Mouse (Mus musculus) CD4-positive helper T cell, adult 2 months (primary cell): ENCODE measurements around the gene 4931414P19Rik.
A peak's percentile ranks its signal among the peaks of the same experiment; 100 is the strongest.

Experiments
- DNase-seq: peaks from one replicate; pipeline ENCODE4 v3.0.0-alpha.2; 2012; ENCODE audit warnings: low read depth, missing footprints, low spot score

Gene 4931414P19Rik

DNA sequence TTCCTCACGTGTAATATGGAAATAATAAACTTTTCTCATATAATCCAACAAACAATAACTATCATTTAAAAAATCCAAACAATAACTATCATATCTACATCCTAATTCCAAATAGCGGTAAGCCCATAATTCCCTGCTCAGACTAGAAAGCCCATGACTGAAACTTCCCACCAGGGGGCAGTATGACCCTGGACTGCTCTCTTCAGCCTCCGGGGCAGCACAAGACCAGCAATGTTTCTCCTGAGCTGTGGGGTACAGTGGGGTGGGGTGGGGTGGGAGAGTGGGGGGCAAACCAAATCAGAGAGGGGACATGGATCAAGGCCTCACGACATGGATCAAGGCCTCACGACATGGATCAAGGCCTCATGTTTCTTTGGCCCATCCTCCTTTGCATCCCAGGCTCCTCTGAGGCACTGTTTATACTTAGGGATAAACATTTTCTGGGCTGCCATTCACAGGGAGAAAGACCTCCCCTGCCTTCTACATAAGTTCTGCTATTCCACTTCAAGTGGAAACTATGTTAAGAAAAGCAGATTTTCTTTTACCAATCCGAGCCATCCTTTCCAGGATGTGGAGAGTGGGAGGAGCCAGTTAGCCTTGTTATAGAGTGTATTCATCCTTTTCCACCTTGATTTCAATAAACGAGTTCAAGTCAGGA, 22.0 kb downstream of the 4931414P19Rik start:
- DNase-seq = peak; percentile 60

DNA sequence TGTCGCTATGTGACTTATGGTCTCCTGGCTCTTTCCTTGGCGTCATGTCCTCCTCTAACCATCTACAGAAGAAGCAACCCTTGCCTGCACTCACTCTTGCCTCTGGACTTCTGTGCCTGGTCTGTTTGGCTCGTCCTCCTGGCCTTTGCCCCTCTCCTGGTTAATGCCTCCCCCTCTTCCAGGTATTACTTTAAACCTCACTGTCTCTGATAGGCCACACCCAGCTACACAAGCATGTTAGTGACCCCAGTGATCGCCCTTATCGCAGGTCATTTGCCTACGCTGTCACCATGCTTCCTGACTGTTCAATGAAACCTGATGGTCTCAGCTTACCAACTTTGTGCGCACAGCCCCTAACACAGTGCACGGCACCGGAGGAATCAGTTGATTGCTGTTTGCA, 23.3 kb downstream of the 4931414P19Rik start:
- DNase-seq = no peak

DNA sequence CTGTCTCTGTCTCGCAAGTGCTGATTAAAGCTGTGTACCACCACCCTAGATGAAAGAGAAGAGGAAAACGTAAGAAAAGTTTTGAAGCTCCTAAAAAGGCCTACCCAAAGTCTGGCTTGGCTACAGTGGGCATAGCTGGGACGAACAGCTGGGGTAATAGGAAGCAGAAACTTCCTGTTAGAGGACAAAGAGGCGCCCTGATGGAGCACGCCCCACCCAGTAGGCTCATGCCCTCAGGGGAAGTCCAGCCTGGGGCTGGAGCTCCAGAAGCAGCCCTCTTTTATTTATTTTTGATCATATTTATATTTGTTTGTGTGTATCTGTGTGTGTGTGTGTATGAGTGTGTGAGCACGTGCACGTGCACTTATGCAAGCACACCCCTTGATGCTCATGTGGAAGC, 26.2 kb downstream of the 4931414P19Rik start:
- DNase-seq = no peak

DNA sequence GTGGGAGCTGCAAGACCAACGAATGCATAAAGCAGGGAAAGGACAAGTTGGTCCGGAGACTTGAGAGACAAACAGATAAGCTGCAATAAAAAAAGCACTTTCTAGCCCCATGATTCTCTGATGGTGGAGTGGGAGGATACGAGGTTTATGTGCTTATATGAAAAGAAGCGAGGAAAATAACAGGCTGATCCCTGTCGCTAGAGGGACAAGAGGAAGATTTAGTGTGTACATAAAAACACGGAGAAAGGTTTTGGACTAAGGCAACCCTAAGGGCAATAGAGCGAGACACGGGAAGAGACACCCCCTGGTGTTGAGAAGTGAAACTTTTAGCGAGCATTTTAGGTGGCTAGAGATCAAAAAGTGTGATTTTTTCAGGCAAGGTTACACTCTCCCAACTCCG, 27.7 kb downstream of the 4931414P19Rik start:
- peak; percentile 75 for DNase-seq

DNA sequence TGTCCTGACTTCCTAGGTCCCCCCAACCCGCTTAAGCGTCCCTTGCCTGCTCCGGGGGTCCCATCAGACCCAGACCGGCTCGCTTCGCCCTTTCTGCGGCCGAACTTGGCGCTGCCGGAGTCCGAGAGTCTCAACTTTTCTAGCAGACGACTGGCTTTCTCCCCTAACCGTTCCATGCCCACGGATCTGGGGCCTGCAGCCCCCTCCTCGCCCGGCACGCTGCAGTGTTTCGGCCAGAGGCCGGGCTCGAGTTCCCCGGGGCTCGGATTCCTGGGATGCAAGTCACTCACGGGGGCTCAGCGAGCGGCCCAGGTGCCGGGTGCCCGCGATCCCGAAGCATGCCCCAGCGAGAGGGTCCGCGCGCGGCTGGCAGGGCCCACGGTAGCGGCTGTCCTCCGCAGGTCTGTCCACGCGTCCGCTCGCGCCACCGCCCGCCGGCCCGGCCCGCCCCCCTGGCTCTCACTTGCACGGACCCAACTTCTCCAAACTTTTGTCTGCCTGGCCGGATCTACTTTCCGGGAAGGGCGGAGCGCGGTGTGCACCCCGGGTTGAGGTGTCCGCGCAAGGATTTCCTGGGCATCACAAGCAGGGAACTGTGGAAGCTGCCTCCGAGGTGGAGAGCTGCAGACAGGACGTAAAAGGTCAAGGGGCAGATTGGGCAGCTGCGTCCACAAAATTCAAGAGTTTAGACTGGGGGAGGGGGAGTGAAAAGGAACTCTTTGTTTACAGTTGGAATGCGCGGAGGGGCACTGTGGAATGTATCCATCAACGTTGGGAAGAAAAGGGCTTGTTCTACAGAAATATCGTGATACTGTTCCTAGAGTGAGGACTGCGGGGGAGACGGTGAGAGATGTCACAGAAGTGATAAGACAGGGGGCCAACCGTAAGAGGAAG, 28.5 kb downstream of the 4931414P19Rik start, which contains the start of gene Ajuba:
TSS of gene Ajuba (minus strand) at position 470 of the 894 bp plus-strand sequence.
- peak; percentile 56 for DNase-seq

DNA sequence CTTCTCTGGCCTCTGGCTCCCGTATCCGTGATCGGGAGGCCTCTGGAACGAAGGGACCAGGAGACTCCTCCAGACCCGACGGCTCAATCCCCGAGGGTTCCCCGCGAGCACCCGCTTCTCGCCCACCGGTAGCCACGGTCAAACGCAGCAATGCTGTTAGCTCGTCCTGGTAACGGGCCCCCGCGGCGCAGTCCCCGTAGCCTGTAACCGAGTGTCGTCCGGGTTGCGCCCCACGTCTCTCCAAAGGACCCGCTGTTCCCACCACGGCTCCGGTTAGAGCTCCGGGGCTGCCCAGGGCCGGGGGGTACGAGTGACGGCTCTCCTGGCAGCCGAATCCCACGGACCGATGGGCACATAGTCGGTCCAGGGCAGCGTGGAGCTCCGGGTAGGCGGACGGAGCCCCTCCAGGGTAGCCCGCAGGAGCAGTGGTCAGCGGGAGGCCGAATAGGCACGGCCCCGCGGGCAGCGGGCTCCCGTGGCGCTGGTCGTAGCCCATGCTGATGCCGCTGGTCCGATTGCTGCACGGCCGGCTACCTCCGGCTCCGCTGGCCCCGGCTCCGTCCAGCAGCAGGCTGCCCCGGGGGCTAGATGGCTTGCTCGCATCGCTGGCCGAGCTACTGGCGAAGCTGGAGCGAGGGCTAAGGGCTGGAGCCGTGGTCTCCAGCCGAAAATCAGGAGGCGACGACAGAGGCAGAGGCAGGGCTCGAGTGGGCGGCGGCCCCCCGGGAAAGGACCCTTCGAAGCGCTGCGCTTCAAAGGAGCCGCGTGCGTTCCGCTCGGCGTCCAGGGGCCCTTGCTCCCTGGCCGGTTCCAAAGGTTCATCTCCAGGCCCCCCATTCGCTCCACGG, 29.3 kb downstream of the 4931414P19Rik start:
- peak; percentile 15 for DNase-seq

DNA sequence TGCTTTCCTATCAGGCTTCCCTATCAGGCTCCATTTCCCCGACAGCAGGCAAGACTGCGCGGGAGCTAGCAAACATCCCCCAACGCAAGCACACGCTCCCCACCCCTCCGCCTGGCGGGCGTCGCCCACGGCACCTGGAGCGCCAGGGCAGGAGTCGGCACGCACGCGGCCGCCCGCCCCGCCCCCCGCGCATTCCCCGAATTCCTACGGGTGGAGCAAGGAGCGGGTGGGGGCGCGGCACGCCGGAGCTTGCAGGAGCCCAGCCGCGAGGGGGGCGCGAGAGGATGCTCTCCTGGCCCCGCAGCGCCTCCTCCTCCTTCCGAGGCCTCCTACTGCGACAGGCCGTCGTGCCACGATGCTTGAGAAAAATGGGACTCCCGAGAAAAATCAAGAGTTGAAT, 30.2 kb downstream of the 4931414P19Rik start:
- no peak for DNase-seq

DNA sequence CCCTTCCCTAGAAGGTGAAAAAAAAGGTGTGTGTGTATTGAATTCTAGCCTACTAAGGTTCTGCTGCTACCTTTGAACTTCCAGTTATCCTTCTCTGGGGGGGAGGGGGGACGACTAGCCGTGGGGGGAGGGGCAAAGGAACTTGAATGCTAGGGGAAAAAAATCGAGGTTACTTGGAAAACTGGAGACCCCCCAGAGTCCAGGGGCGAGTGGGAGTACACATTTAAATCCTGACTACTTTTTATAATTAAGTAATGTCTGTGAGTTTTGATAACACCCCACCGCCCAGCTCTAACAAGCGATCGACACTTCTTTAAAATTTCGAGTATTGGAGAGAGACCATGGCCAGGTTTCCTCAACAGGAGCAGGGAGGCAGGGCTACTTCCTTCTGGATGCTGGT, 30.8 kb downstream of the 4931414P19Rik start:
- no peak for DNase-seq

DNA sequence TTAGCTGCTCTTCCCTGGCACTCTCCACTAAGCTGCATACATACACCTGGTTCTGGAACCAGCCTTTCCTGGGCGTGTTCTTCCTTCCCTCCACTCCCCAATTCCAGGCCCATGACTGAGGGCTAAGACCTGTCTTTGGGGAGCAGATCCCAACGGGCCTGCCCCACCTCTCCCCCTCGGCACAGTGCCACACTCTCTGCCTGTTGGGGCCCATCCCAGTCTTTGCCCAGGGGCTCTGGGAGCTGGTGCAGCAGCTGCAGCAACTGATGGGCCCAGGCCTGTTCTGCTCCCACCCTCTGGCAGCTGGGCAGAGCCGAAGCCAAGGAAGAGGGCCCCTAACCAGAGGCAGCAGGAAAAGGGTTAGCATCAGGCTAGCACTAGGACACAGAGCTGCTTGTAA, 31.5 kb downstream of the 4931414P19Rik start:
- no peak for DNase-seq

DNA sequence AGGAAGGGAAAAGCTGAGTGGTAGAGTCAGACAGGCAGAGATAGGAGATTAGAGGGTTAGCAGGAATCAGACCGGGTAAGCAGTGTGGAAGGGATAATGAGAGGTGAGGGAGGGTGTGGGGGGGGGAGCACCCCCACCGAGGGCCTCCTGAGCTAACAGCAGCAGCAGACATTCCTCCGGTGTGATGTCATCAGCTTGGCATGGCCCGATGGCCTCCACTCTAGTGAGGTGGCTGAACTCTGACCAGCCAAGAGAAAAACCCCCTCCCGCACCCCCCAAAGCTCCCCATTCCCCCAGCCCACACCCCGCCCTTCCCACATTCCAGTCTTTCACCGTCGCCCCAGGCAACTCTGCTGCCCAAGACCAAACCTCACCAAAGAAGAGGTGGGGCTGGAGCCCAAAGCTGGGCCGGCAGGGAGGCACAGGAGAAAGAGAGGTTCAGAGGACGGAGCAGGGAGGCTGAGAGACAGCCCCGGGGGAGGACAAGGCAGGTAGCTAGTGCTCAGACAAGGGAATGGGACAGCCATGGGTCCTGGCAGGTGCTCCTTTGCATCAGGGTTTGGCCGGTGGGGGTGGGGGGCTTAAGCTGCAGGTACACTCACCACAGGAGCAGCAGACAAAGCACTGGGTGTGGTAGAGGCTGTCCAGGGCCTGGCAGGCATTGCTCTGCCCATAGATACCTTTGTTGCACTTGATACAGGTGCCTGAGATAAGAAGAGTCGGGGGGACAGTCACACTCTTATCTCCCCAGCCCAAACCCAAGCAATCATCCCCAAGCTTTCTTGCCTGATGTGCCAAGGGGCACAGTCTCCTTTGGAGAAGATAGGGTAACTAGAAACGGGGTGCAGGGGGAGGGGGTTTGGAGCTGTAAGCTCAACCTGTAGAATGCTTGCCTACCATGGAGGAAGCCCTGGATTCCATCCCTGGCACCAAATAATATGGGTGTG, 32.7 kb downstream of the 4931414P19Rik start:
- DNase-seq = no peak

DNA sequence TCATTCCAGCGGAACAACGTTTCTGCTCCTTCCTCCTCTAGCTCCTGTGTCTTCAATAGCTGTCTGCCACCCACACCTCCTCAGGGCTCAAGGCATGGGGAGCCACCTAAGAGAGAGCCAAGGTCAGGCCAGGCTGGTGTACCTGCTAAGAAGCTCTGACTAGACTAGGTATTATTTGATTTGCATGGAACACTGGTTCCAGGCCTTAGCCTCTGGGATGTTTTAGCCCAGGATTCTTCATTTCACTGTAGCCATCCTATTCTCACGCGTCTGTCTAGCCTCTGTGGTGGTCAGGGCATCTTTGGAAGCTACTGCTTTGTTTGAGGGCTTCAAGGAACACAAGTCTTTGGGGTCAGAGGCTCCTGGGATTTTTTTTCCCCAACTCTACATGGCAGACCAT, 33.7 kb downstream of the 4931414P19Rik start:
- no peak for DNase-seq

DNA sequence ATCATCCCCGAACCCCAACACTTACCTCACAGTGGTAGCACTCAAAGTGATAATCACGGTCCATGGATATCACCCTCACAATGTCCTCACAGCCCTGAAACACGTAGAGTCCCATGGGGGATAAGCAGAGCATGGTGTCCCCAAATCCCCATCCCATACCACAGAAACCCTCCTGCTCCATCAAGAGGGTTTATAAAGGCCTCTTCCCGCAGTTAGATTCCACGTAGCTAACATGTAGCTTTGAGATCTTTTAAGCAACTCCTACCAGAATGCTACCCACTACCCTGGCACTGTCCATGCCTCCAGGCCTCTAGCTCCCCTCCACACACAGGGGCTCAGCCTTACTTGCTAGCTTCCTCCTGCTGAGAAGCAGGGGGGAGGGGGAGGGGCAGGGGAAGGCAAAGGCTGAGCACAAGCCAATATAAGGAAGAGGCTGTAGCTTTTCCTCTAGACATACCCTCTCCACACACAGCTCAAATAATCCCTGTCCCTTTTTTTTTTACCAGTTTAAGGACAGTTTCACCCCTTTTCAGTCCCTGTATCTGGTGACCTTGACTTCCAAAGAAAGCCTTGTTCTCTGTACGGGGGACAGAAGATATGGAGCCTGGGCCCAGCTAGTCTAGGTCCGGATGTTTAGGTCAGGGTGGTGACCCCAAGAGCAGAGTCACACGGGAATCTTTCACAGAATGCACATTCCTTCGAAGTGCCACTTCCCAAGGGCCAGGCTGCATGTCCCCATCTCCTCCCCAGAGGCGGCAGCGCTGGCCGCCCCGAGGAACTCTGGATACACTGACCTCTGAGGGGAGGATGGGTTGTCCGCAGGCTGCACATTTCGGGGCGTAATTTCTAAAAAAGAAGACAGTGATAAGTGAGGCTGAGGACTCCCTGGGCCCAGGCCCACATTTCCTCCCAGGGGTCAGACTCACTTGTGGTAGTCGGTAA, 36.1 kb downstream of the 4931414P19Rik start:
- no peak for DNase-seq

DNA sequence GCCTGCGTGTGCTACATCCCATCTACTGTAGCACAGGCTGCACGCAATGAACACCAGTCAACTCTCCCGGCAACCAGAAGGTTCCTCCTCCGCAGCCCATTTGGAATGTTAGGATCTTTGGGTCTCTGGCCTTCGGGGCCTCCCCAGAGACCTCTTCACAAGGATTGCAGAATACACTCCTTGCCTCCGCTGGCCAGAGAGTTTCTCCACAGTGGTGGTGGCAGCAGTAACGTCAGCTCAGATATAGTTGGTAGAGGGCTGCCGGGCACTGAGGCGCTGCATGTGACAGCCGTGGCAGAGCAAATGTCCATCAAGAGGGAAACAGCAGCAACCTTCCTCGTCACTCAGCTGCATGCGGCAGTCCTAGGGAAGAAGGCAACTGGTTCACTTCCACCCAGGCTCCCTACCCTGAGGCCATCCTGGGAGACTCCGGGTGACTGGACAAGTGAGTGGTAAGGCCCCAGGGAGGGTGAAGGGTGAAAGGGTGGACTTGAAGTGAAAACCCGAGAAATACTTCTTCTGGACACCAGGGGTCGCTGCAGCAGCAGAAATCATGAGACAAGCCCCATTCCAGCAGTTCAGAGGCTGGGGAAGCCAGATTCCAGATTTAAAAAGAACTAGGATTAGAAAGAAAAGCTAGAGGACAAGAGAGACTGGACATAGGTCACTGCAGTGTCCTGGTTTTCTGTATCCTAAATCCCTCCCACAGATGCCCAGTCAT, 36.9 kb downstream of the 4931414P19Rik start:
- peak; percentile 62 for DNase-seq

DNA sequence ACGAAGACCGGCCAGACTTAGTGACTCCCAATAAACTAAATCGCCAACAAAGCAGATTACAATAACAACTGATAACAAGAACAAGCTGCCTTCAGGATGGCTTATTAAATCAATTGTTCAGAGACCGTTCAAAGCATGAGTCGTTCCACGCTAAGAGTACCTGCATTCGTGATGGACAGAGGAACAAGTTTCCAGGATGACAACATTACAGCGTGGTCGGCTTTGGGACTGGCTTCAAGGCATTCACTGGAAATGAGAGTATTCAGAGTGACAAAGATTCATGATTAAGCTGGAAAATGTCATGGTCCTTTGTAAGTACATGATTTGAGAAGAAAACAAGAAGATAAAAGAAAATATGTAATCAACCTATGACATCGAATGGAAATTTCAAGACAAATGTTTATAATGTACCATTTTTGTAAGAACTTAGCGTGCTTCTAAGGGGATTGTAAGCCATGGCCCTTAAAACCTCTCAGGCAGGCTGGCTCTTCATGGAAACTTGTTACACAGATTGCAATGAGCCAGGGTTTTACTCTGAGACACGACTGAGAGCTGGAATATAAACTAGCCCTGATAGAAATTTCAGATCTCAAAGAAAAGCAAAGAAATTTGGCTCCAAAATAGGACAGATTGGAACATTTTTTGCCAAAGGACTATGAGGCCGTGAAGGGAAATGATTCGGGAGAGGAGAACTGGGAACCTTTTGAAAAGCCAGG, 45.1 kb downstream of the 4931414P19Rik start:
- no peak for DNase-seq

DNA sequence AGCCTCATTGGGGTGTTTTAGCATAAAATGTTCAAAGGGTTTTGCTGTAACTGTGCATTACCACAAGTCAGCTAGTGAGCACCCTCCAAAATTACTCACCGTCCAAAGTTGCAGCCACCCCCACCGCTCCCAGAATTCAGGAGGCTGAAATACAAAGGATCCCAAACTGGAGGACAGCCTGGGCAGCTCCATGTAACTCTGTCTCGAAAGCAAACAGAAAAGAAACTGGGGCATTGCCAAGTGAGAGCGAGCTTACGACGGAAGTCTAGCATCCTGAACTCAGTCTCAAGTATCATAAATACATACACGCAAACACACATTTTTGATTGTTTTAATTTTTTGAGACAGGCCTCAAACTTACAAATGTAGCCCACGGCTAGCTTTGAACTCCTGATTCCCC, 48.5 kb downstream of the 4931414P19Rik start:
- no peak for DNase-seq

DNA sequence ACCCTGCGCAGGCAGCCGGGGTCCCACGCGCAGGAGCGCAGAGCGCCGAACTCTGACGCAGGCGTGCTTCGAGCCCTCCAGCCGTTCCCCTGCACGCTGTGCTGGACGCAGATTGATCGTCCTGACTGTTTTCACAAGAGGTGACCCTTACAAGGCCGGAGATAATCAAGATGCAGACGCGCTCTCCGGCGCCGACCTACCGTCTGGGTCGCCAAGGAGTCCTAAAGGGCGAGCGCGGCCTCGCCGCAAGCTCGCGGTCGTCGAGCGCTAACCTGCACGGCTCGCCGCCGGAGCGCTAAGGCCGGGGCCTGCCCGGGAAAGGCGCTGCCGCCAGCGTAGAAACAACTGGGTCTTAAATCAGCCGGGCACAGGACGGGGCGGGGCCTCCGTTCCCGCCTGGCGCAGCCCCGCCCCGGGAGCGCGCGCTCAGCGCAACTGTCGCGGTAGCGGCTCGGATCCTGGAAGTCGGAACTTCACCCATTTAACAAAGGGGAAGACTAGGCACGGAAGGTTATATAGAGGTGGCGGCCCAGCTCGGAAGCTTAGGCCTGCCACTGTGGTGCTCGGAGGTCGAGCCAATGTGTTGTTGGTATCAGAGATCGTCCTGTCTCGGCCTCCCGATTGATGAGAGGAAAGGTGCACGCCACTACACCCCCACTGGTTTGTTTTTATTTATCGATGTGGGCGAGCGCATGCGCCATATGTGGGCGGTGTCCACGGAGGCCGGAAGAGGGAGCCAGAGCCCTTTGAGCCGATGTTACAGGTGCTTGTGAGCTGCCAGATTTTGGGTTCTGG, 51.6 kb downstream of the 4931414P19Rik start, which contains the start of gene Haus4:
TSS of gene Haus4 (minus strand) at position 642 of the 795 bp plus-strand sequence.
- DNase-seq = peak; percentile 93

DNA sequence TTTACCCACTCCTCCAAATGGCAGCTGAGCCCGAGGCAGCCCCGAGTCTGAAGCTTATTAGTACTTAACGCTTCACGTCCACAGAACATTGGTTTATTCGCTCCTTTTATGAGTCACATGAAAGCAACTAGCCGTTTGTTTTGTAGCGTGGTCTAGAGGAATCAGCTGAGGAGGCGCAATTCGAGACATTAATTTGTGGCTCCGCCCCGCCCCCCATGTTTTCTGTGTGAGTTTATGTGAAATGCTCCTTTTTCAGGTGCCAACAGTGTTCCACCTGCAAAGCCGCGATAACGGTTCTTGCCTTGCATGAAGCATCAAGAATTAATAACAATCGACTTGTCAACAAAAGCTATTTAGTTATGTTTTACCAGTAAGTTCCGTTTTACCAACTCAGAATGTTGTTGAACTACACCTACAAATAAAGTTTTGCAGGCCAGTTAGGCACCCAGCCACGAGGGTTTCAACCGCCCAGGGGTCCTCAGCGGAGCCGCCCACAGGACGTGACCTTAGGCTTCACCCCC, 52.3 kb downstream of the 4931414P19Rik start:
- peak; percentile 45 for DNase-seq
